Mouse (Mus musculus): ENCODE results near the gene Olfr622. TPM values are rescaled to one million over a fixed set of nuclear protein-coding genes. Genes with fewer than 3 reads are reported as not detected.

Olfr622 gene
- polyA plus RNA-seq, 1 experiment: not detected

GRCm38 (mm10) chr7:103607425-103607824, 35.1 kb downstream of the Olfr622 start:
- H3K27me3 ChIP-seq (ENCODE audit: control insufficient read depth, insufficient read depth, low read length): no peaks in the 10 kb centered on the region
- no peak overlapping the region for H3K27ac ChIP-seq (ENCODE audit: insufficient read depth, low read length)
- DNase-seq (ENCODE audit: low read depth in 1 of 2, low spot score in 2 of 2): no peak
- no peak for TF ChIP-seq CTCF (IDR thresholded peaks at IDR 0.05; ENCODE audit: extremely low read depth, insufficient read depth, insufficient read length, insufficient replicate concordance)
- no peak for TF ChIP-seq POLR2A (IDR thresholded peaks at IDR 0.05; ENCODE audit: low read depth, low read length)
- H3K36me3 ChIP-seq (ENCODE audit: control insufficient read depth, insufficient read depth, low read length): no peaks in the 10 kb centered on the region
- H3K4me3 ChIP-seq (ENCODE audit: extremely low read depth, insufficient read depth, insufficient read length): no peak overlapping the region
- H3K4me1 ChIP-seq (ENCODE audit: control insufficient read depth, insufficient read depth, insufficient read length): no peaks in the 10 kb centered on the region
- WGBS: 67% methylated on average over 2 of the region's 2 CpGs

GRCm38 (mm10) chr7:103600275-103600674, 42.2 kb downstream of the Olfr622 start, which contains the start of gene Olfr619:
Gene Olfr619, plus strand, starts transcription at chr7:103600575.
- no peak within 1 kb of the TSS for H3K4me3 ChIP-seq (ENCODE audit: extremely low read depth, insufficient read depth, insufficient read length)
- no peak within 1 kb of the TSS for H3K27ac ChIP-seq (ENCODE audit: insufficient read depth, low read length)
- DNase-seq (ENCODE audit: low read depth in 1 of 2, low spot score in 2 of 2): no peak
- no peaks in the 10 kb centered on the region for H3K36me3 ChIP-seq (ENCODE audit: control insufficient read depth, insufficient read depth, low read length)
- no peak for TF ChIP-seq CTCF (IDR thresholded peaks at IDR 0.05; ENCODE audit: extremely low read depth, insufficient read depth, insufficient read length, insufficient replicate concordance)
- TF ChIP-seq POLR2A (IDR thresholded peaks at IDR 0.05; ENCODE audit: low read depth, low read length): no peak
- no peaks in the 10 kb centered on the region for H3K27me3 ChIP-seq (ENCODE audit: control insufficient read depth, insufficient read depth, low read length)
- H3K4me1 ChIP-seq (ENCODE audit: control insufficient read depth, insufficient read depth, insufficient read length): no peaks in the 10 kb centered on the region

GRCm38 (mm10) chr7:103589803-103590202, 52.7 kb downstream of the Olfr622 start, which contains the start of gene Olfr618:
Gene Olfr618, plus strand, starts transcription at chr7:103590103.
- no peak for DNase-seq (ENCODE audit: low read depth in 1 of 2, low spot score in 2 of 2)
- 68% methylated on average over 2 of the region's 2 CpGs for WGBS
- Histone ChIP-seq H3K4me3 (ENCODE audit: extremely low read depth, insufficient read depth, insufficient read length) (no peak within 1 kb of the TSS), H3K4me1 (ENCODE audit: control insufficient read depth, insufficient read depth, insufficient read length) (no peaks in the 10 kb centered on the region), H3K27me3 (ENCODE audit: control insufficient read depth, insufficient read depth, low read length) (no peaks in the 10 kb centered on the region), H3K36me3 (ENCODE audit: control insufficient read depth, insufficient read depth, low read length) (no peaks in the 10 kb centered on the region), H3K27ac (ENCODE audit: insufficient read depth, low read length) (no peak within 1 kb of the TSS)
- no peak for TF ChIP-seq POLR2A (IDR thresholded peaks at IDR 0.05; ENCODE audit: low read depth, low read length)
- TF ChIP-seq CTCF (IDR thresholded peaks at IDR 0.05; ENCODE audit: extremely low read depth, insufficient read depth, insufficient read length, insufficient replicate concordance): no peak

Other genes with a start within 250 kb of the Olfr622 start
- gene Usp17lc, start 227.6 kb downstream of the Olfr622 start, polyA plus RNA-seq (2012; rRNA removed): not detected in 2 replicates
- gene Olfr605, start 197.3 kb downstream of the Olfr622 start, polyA plus RNA-seq (2012; rRNA removed): not detected in 2 replicates
- gene Olfr606, start 193.7 kb downstream of the Olfr622 start, polyA plus RNA-seq (2012; rRNA removed): not detected in 2 replicates
- gene Olfr607, start 178.6 kb downstream of the Olfr622 start, polyA plus RNA-seq (2012; rRNA removed): not detected in 2 replicates
- gene Olfr608, start 172.8 kb downstream of the Olfr622 start, polyA plus RNA-seq (2012; rRNA removed): not detected in 2 replicates
- gene Olfr609, start 144.6 kb downstream of the Olfr622 start, polyA plus RNA-seq (2012; rRNA removed): not detected in 2 replicates
- not detected in 2 replicates for gene Olfr610, start 130.6 kb downstream of the Olfr622 start, polyA plus RNA-seq (2012; rRNA removed)
- gene Olfr611, start 121.9 kb downstream of the Olfr622 start, polyA plus RNA-seq (2012; rRNA removed): not detected in 2 replicates
- not detected in 2 replicates for gene Olfr612, start 100.0 kb downstream of the Olfr622 start, polyA plus RNA-seq (2012; rRNA removed)
- not detected in 2 replicates for gene Olfr613, start 94.6 kb downstream of the Olfr622 start, polyA plus RNA-seq (2012; rRNA removed)
- not detected in 2 replicates for gene Olfr615, start 86.6 kb downstream of the Olfr622 start, polyA plus RNA-seq (2012; rRNA removed)
- not detected in 2 replicates for gene Olfr616, start 73.6 kb downstream of the Olfr622 start, polyA plus RNA-seq (2012; rRNA removed)
- gene Olfr617, start 69.6 kb downstream of the Olfr622 start, polyA plus RNA-seq (2012; rRNA removed): not detected in 2 replicates
- not detected in 2 replicates for gene Olfr618, start 52.6 kb downstream of the Olfr622 start, polyA plus RNA-seq (2012; rRNA removed)
- gene Olfr619, start 42.1 kb downstream of the Olfr622 start, polyA plus RNA-seq (2012; rRNA removed): not detected in 2 replicates
- not detected in 2 replicates for gene Olfr620, start 30.2 kb downstream of the Olfr622 start, polyA plus RNA-seq (2012; rRNA removed)
- gene Olfr623, start 21.0 kb upstream of the Olfr622 start, polyA plus RNA-seq (2012; rRNA removed): not detected in 2 replicates
- gene Olfr624, start 28.5 kb upstream of the Olfr622 start, polyA plus RNA-seq (2012; rRNA removed): not detected in 2 replicates
- not detected in 2 replicates for gene Olfr625-ps1, start 40.0 kb upstream of the Olfr622 start, polyA plus RNA-seq (2012; rRNA removed)
- not detected in 2 replicates for gene Olfr243, start 72.0 kb upstream of the Olfr622 start, polyA plus RNA-seq (2012; rRNA removed)
- not detected in 2 replicates for gene Olfr628, start 87.7 kb upstream of the Olfr622 start, polyA plus RNA-seq (2012; rRNA removed)
- not detected in 2 replicates for gene Olfr629, start 102.2 kb upstream of the Olfr622 start, polyA plus RNA-seq (2012; rRNA removed)
- not detected in 2 replicates for gene Olfr630, start 114.6 kb upstream of the Olfr622 start, polyA plus RNA-seq (2012; rRNA removed)
- not detected in 2 replicates for gene Olfr69, start 128.9 kb upstream of the Olfr622 start, polyA plus RNA-seq (2012; rRNA removed)
- gene Olfr68, start 137.0 kb upstream of the Olfr622 start, polyA plus RNA-seq (2012; rRNA removed): not detected in 2 replicates
- gene Olfr67, start 149.1 kb upstream of the Olfr622 start, polyA plus RNA-seq (2012; rRNA removed): not detected in 2 replicates
- 8,577 and 15,977 TPM in 2 replicates for gene Hbb-bt, start 171.3 kb upstream of the Olfr622 start, polyA plus RNA-seq (2012; rRNA removed)
- 71,783 and 120,196 TPM in 2 replicates for gene Hbb-bs, start 185.4 kb upstream of the Olfr622 start, polyA plus RNA-seq (2012; rRNA removed)
- gene Hbb-bh2, start 197.8 kb upstream of the Olfr622 start, polyA plus RNA-seq (2012; rRNA removed): not detected in 2 replicates
- 0.15 TPM in 1 of 2 replicates, not detected in the other for gene Hbb-bh1, start 200.5 kb upstream of the Olfr622 start, polyA plus RNA-seq (2012; rRNA removed)
- 0.14 TPM in 1 of 2 replicates, not detected in the other for gene Hbb-y, start 210.5 kb upstream of the Olfr622 start, polyA plus RNA-seq (2012; rRNA removed)
- not detected in 2 replicates for gene Olfr66, start 243.6 kb upstream of the Olfr622 start, polyA plus RNA-seq (2012; rRNA removed)

Measured in spleen, adult 2 months (tissue).